Mouse (Mus musculus): ENCODE measurements at regions not wholly inside any gene's neighbourhood (a gene's known extent, or its start where the extent isn't known, plus 50 kb on each side); places are given as distances from the start of the nearest gene placed in this dataset.

- H3K4me1 ChIP-seq (ENCODE audit: control insufficient read depth in 1 of 2, insufficient read depth in 2 of 2), result no peaks in the 10 kb centered on the region
- H3K79me2 ChIP-seq (replicated peaks; ENCODE audit: control insufficient read depth, extremely low read depth, insufficient read depth, poor library complexity, severe bottlenecking), result no peaks in the 10 kb centered on the region
- no peak overlapping the region for H3K4me3 ChIP-seq (replicated peaks in 1 of 3; ENCODE audit: low read depth in 2 of 3, low read length in 2 of 3, poor library complexity in 1 of 3)
- in situ Hi-C loops (cut with MboI; ENCODE audit: low pct_ligation_motif_present, low pct_unique_long_range_greater_than_20kb, low sequenced_read_pairs) (no loop called here), dilution Hi-C loops (cut with MboI; ENCODE audit: extremely low pct_ligation_motif_present, extremely low pct_unique_long_range_greater_than_20kb, low sequenced_read_pairs) (no loop called here)
- H3K4me2 ChIP-seq (ENCODE audit: insufficient read depth, low read depth, poor library complexity, severe bottlenecking), result no peak overlapping the region
- H3K9me3 ChIP-seq (replicated peaks; ENCODE audit: low read length), result no peaks in the 10 kb centered on the region
- H3K9ac ChIP-seq (ENCODE audit: insufficient read depth, low read depth), result no peak overlapping the region
- no peaks in the 10 kb centered on the region for H3K36me3 ChIP-seq (replicated peaks in 1 of 2; ENCODE audit: control insufficient read depth in 1 of 2, insufficient read depth in 1 of 2, low read length in 1 of 2)
- DNase-seq (ENCODE audit: extremely low read depth), result no peak
- TF ChIP-seq TCF12 (IDR thresholded peaks at IDR 0.05; ENCODE audit: low read depth, low read length) (no peak), EP300 (IDR thresholded peaks at IDR 0.05; ENCODE audit: low read length) (no peak), NELFE (IDR thresholded peaks at IDR 0.05; ENCODE audit: low read depth, low read length) (no peak), MAX (IDR thresholded peaks at IDR 0.05; ENCODE audit: low read length) (no peak), USF1 (IDR thresholded peaks at IDR 0.05; ENCODE audit: low read depth, low read length) (no peak), ELF1 (IDR thresholded peaks at IDR 0.05; ENCODE audit: low read depth, low read length) (no peak), CHD2 (IDR thresholded peaks at IDR 0.05; ENCODE audit: low read length) (no peak), JUN (IDR thresholded peaks at IDR 0.05; ENCODE audit: insufficient read depth, low read depth, low read length) (no peak), CTCF (conservative IDR thresholded peaks at IDR 0.05 in 1 of 2, IDR thresholded peaks at IDR 0.05 in 1 of 2; ENCODE audit: low read depth in 2 of 2, low read length in 2 of 2) (no peak), BHLHE40 (IDR thresholded peaks at IDR 0.05; ENCODE audit: low read depth, low read length) (no peak), CHD1 (IDR thresholded peaks at IDR 0.05; ENCODE audit: low read depth, low read length) (no peak)
- H3K27me3 ChIP-seq (replicated peaks), result no peaks in the 10 kb centered on the region
- H3K27ac ChIP-seq (ENCODE audit: insufficient read depth, low read depth), result no peak overlapping the region
These were observed 170.9 kb downstream of the Slc38a4 start for GRCm38 (mm10) chr15:96884901-96885300.

GRCm38 (mm10) chr15:96883754-96884153 lies 172.0 kb downstream of the Slc38a4 start:
- no peak overlapping the region for H3K4me3 ChIP-seq (replicated peaks in 1 of 3; ENCODE audit: low read depth in 2 of 3, low read length in 2 of 3, poor library complexity in 1 of 3)
- TF ChIP-seq GABPA (IDR thresholded peaks at IDR 0.05; ENCODE audit: insufficient replicate concordance, low read depth, low read length) (no peak), IRF4 (IDR thresholded peaks at IDR 0.05; ENCODE audit: low read depth, low read length) (no peak)
- in situ Hi-C loops (cut with MboI; ENCODE audit: low pct_ligation_motif_present, low pct_unique_long_range_greater_than_20kb, low sequenced_read_pairs) (no loop called here), dilution Hi-C loops (cut with MboI; ENCODE audit: extremely low pct_ligation_motif_present, extremely low pct_unique_long_range_greater_than_20kb, low sequenced_read_pairs) (no loop called here)
- no peak overlapping the region for H3K9ac ChIP-seq (ENCODE audit: insufficient read depth, low read depth)
- H3K4me2 ChIP-seq (ENCODE audit: insufficient read depth, low read depth, poor library complexity, severe bottlenecking), result no peak overlapping the region
- no peaks in the 10 kb centered on the region for H3K4me1 ChIP-seq (ENCODE audit: control insufficient read depth in 1 of 2, insufficient read depth in 2 of 2)
- H3K27me3 ChIP-seq (replicated peaks), result no peaks in the 10 kb centered on the region
- no peaks in the 10 kb centered on the region for H3K36me3 ChIP-seq (replicated peaks in 1 of 2; ENCODE audit: control insufficient read depth in 1 of 2, insufficient read depth in 1 of 2, low read length in 1 of 2)
- no peak overlapping the region for H3K27ac ChIP-seq (ENCODE audit: insufficient read depth, low read depth)
- no peaks in the 10 kb centered on the region for H3K79me2 ChIP-seq (replicated peaks; ENCODE audit: control insufficient read depth, extremely low read depth, insufficient read depth, poor library complexity, severe bottlenecking)
- no peaks in the 10 kb centered on the region for H3K9me3 ChIP-seq (replicated peaks; ENCODE audit: low read length)
- DNase-seq (ENCODE audit: extremely low read depth), result no peak

GRCm38 (mm10) chr15:96882211-96882610 lies 173.5 kb downstream of the Slc38a4 start:
- Histone ChIP-seq H3K36me3 (replicated peaks in 1 of 2; ENCODE audit: control insufficient read depth in 1 of 2, insufficient read depth in 1 of 2, low read length in 1 of 2) (no peaks in the 10 kb centered on the region), H3K27me3 (replicated peaks) (no peaks in the 10 kb centered on the region), H3K4me3 (replicated peaks in 1 of 3; ENCODE audit: low read depth in 2 of 3, low read length in 2 of 3, poor library complexity in 1 of 3) (no peak overlapping the region), H3K79me2 (replicated peaks; ENCODE audit: control insufficient read depth, extremely low read depth, insufficient read depth, poor library complexity, severe bottlenecking) (no peaks in the 10 kb centered on the region), H3K4me1 (ENCODE audit: control insufficient read depth in 1 of 2, insufficient read depth in 2 of 2) (no peaks in the 10 kb centered on the region), H3K27ac (ENCODE audit: insufficient read depth, low read depth) (no peak overlapping the region), H3K4me2 (ENCODE audit: insufficient read depth, low read depth, poor library complexity, severe bottlenecking) (no peak overlapping the region), H3K9me3 (replicated peaks; ENCODE audit: low read length) (no peaks in the 10 kb centered on the region), H3K9ac (ENCODE audit: insufficient read depth, low read depth) (no peak overlapping the region)
- TF ChIP-seq MXI1 (IDR thresholded peaks at IDR 0.05; ENCODE audit: low read depth, low read length), result no peak
- no peak for TF ChIP-seq GABPA (IDR thresholded peaks at IDR 0.05; ENCODE audit: insufficient replicate concordance, low read depth, low read length)
- no peak for TF ChIP-seq CHD2 (IDR thresholded peaks at IDR 0.05; ENCODE audit: low read length)
- TF ChIP-seq POLR2A (IDR thresholded peaks at IDR 0.05; ENCODE audit: low read depth, low read length), result no peak
- TF ChIP-seq TCF12 (IDR thresholded peaks at IDR 0.05; ENCODE audit: low read depth, low read length), result no peak
- no peak for TF ChIP-seq RAD21 (IDR thresholded peaks at IDR 0.05; ENCODE audit: low read depth, low read length)
- TF ChIP-seq MAZ (IDR thresholded peaks at IDR 0.05; ENCODE audit: low read depth, low read length), result no peak
- TF ChIP-seq MEF2A (IDR thresholded peaks at IDR 0.05; ENCODE audit: borderline replicate concordance, low read depth, low read length), result no peak
- no peak for TF ChIP-seq NRF1 (IDR thresholded peaks at IDR 0.05; ENCODE audit: low read depth, low read length)
- no peak for TF ChIP-seq MYC (IDR thresholded peaks at IDR 0.05; ENCODE audit: low read depth, low read length)
- TF ChIP-seq USF2 (conservative IDR thresholded peaks at IDR 0.05; ENCODE audit: low read depth, low read length), result no peak
- no peak for TF ChIP-seq ELF1 (IDR thresholded peaks at IDR 0.05; ENCODE audit: low read depth, low read length)
- no peak for TF ChIP-seq ZC3H11A (IDR thresholded peaks at IDR 0.05; ENCODE audit: low read depth, low read length)
- no peak for TF ChIP-seq ZKSCAN1 (IDR thresholded peaks at IDR 0.05; ENCODE audit: borderline replicate concordance, low read depth, low read length)
- no peak for TF ChIP-seq ETS1 (conservative IDR thresholded peaks at IDR 0.05; ENCODE audit: low read depth, low read length)
- TF ChIP-seq NELFE (IDR thresholded peaks at IDR 0.05; ENCODE audit: low read depth, low read length), result no peak
- in situ Hi-C loops (cut with MboI; ENCODE audit: low pct_ligation_motif_present, low pct_unique_long_range_greater_than_20kb, low sequenced_read_pairs), result no loop called here
- dilution Hi-C loops (cut with MboI; ENCODE audit: extremely low pct_ligation_motif_present, extremely low pct_unique_long_range_greater_than_20kb, low sequenced_read_pairs), result no loop called here
- no peak for DNase-seq (ENCODE audit: extremely low read depth)
